Mouse (Mus musculus) hindbrain, embryonic 14.5 days (tissue): ENCODE data around the gene Crocc2. TPM values are rescaled to one million over a fixed set of nuclear protein-coding genes. Genes with fewer than 3 reads are reported as not detected.
A peak's percentile ranks its signal among the peaks of the same experiment; 100 is the strongest.

Source experiments
- ATAC-seq: fragments of 200-750 bp; cut with Nextera tagmentation; 2 replicates; pipeline ENCODE4 v1.8.0; 2017; ENCODE audit warnings: moderate number of reproducible peaks, mild to moderate bottlenecking, moderate TSS enrichment, moderate library complexity; ENCODE audit not compliant: low FRiP score
- DNase-seq: peaks from one replicate; pipeline ENCODE4 v3.0.0-alpha.2; 2015; ENCODE audit warnings: low spot score
- H3K27ac ChIP-seq: fragments of 300-500 bp; sonication (generic); 2 replicates; pipeline ENCODE4 v1.5.1; 2014; ENCODE audit warnings: mild to moderate bottlenecking, moderate library complexity
- H3K27me3 ChIP-seq: fragments of 300-500 bp; sonication (generic); 2 replicates; pipeline ENCODE4 v1.6.1; 2014; ENCODE audit warnings: mild to moderate bottlenecking, low read length, mixed read lengths; ENCODE audit not compliant: control insufficient read depth, insufficient read depth
- H3K36me3 ChIP-seq: fragments of 300-500 bp; sonication (generic); replicated peaks from 2 replicates; pipeline ENCODE4 v1.6.1; 2014; ENCODE audit not compliant: control insufficient read depth, insufficient read depth
- H3K4me1 ChIP-seq: fragments of 300-500 bp; sonication (generic); replicated peaks from 2 replicates; pipeline ENCODE4 v1.6.1; 2014; ENCODE audit warnings: antibody characterized with exemption, low read length, mixed read lengths; ENCODE audit not compliant: control insufficient read depth, insufficient read depth
- H3K4me2 ChIP-seq: fragments of 300-500 bp; sonication (generic); replicated peaks from 2 replicates; pipeline ENCODE4 v1.6.1; 2014; ENCODE audit warnings: mild to moderate bottlenecking, moderate library complexity
- H3K4me3 ChIP-seq: fragments of 300-500 bp; sonication (generic); replicated peaks from 2 replicates; pipeline ENCODE4 v1.5.1; 2014; ENCODE audit warnings: mild to moderate bottlenecking, low read length
- H3K9ac ChIP-seq: fragments of 300-500 bp; sonication (generic); 2 replicates; pipeline ENCODE4 v1.6.1; 2014
- H3K9me3 ChIP-seq: fragments of 300-500 bp; sonication (generic); 2 replicates; pipeline ENCODE4 v1.6.1; 2016; ENCODE audit warnings: low read length; ENCODE audit not compliant: control insufficient read depth
- WGBS: fragments of 180-500 bp; shearing (Covaris S2); extraction: QIAGEN DNeasy Blood & Tissue Kit; methylation state at CpG from one replicate; pipeline ENCODE4 v1.1.7; 2014; 5-methylcytosine and 5-hydroxymethylcytosine counted together
- microRNA-seq: library from miRNA; unstranded; fragments of <30 nt; microRNA quantifications from one replicate; pipeline ENCODE4, GENCODE M21; 2016
- polyA plus RNA-seq: library from polyadenylated mRNA; unstranded; fragments of >200 nt; fragmentation: Nextera tagmentation; extraction: Ambion mirVana; gene quantifications from 2 replicates; pipeline ENCODE4 v1.2.1, GENCODE M21; 2014

Crocc2 gene
- polyA plus RNA-seq, 1 experiment from 2014 or later, result 0.50 TPM

DNA sequence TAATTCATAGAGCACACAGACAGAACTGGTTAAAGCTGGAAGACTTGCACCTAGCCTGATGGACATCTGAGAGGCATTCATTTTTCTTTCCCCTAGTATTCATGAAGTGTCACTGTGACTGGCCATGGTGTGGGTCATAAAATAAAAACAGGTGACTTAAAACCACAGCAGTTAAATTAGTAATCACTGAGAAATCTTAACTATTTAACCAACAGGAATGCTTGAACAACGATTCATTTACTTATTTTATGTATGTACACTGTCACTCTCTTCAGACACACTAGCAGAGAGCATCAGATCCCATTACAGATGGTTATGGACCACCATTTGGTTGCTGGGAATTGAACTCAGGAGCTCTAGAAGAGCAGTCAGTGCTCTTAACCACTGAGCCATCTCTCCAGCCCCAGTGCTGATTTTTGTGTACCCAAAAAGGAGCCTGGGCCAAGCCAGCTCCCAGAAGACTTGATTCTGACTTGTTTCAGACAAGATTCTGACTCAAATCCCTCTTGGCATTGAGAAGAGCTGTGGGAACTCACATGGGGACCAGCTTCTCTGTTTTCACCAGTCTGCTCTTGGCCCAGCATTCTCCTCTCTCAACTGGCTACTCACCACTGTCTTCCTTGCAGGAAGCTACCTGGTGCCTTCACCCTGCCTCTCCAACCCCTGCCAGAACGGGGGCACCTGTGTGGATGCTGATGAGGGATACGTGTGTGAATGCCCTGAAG lies 102.2 kb downstream of the Crocc2 start:
- Histone ChIP-seq H3K4me1 (no peaks in the 10 kb centered on the region; the same call in 1 of the 2 replicates), H3K4me3 (no peak overlapping the region), H3K36me3 (no peaks in the 10 kb centered on the region), H3K9me3 (no peaks in the 10 kb centered on the region), H3K27me3 (no peaks in the 10 kb centered on the region), H3K9ac (no peak overlapping the region), H3K4me2 (no peak overlapping the region), H3K27ac (no peak overlapping the region)
- DNase-seq, result no peak
- no peak for ATAC-seq
- WGBS, result 69% methylated on average over 3 of the region's 3 CpGs

DNA sequence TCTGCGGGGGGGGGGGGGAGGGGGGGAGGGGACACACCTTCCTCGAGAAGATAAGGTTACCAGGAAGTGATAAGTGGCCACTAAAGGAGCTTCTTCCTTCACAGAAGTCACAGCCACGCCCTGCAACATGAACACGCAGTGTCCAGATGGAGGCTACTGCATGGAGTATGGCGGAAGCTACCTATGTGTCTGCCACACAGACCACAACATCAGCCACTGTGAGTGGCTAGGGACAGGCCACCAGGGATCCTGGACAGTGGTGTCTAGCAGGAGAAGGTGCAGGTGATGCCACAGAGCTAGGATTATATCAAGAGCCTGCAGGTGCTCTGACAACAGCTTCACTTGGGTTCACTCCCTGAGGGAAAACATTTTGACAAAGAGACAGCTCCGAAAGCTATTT lies 103.2 kb downstream of the Crocc2 start:
- no peak overlapping the region for H3K9ac ChIP-seq
- H3K4me3 ChIP-seq, result no peak overlapping the region
- no peaks in the 10 kb centered on the region for H3K27me3 ChIP-seq
- no peak for DNase-seq
- H3K4me2 ChIP-seq, result no peak overlapping the region
- no peaks in the 10 kb centered on the region; the same call in 1 of the 2 replicates for H3K4me1 ChIP-seq
- H3K27ac ChIP-seq, result no peak overlapping the region
- no peak for ATAC-seq
- H3K36me3 ChIP-seq, result no peaks in the 10 kb centered on the region
- no peaks in the 10 kb centered on the region for H3K9me3 ChIP-seq
- 75% methylated on average over 5 of the region's 6 CpGs for WGBS

DNA sequence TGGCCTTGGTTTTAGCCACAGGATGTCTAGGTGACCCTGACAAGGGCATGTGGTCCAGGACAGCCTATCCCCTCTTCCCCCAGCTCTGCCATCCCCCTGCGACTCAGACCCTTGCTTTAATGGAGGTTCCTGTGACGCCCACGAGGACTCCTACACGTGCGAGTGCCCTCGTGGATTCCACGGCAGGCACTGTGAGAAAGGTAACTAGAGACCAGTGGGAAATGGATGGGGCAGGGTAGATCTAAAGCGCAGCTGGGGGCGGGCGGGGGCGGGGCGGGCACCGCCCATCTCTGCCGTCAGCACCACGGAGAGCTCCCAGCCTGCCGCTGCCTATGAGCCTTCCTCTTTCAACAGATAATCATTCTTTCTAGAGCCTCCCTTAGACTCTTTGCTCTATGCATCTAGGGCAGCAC lies 103.9 kb downstream of the Crocc2 start:
- no peaks in the 10 kb centered on the region for H3K36me3 ChIP-seq
- peak overlapping the region; percentile 41; the same call in 1 of the 2 replicates for H3K9ac ChIP-seq
- peak overlapping the region; percentile 20 for H3K4me3 ChIP-seq
- H3K4me2 ChIP-seq, result peak overlapping the region; percentile 45
- no peaks in the 10 kb centered on the region for H3K27me3 ChIP-seq
- H3K4me1 ChIP-seq, result no peaks in the 10 kb centered on the region; the same call in 1 of the 2 replicates
- peak; percentile 37 for DNase-seq
- no peak overlapping the region for H3K27ac ChIP-seq
- no peak for ATAC-seq
- WGBS, result 3% methylated on average over 16 of the region's 16 CpGs
- no peaks in the 10 kb centered on the region for H3K9me3 ChIP-seq

DNA sequence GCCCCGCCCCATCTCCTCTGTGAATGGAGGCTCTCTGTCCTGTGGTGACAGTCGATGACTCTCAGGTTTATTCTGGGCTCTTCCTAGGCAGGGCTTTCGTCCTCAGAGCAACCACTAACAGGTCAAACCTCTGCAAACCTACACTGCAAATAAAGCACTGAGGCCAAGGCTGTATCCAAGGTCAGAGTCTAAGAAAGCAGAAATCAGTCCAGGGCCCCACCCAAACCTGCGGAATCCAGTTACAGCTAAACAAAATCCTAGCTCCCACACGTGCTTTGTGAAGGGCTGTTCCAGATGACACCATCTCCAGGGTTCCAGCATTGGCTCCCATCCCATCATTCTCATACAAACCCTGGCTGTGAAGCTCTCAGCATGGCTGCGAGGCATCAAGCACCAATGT lies 107.0 kb downstream of the Crocc2 start:
- Histone ChIP-seq H3K27ac (no peak overlapping the region), H3K36me3 (no peaks in the 10 kb centered on the region), H3K9me3 (no peaks in the 10 kb centered on the region), H3K4me3 (no peak overlapping the region), H3K27me3 (no peaks in the 10 kb centered on the region), H3K4me1 (no peaks in the 10 kb centered on the region), H3K4me2 (no peak overlapping the region), H3K9ac (no peak overlapping the region)
- 79% methylated on average over 6 of the region's 6 CpGs for WGBS
- no peak for DNase-seq
- no peak for ATAC-seq

DNA sequence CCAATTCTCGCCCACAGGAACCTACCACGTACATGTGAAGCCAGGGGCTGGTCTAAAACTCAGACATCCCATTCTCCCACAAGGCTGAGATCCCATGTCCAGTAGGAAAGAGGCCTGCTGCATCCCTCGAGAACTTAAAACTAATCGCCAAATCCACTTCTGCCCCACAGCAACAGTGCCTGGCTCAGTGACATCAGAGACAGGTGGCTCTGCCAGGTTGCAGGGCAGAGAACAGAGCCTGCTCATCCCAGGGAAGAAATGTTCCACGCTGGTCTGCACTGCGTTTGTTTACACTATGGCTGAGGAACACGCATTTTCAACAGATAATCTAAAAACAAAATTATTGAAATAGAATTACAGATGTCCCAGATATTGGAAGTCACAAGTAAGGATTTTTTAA lies 108.5 kb downstream of the Crocc2 start:
- Histone ChIP-seq H3K4me1 (no peaks in the 10 kb centered on the region), H3K4me3 (no peak overlapping the region), H3K9ac (no peak overlapping the region), H3K9me3 (no peaks in the 10 kb centered on the region), H3K4me2 (no peak overlapping the region), H3K27ac (no peak overlapping the region), H3K36me3 (no peaks in the 10 kb centered on the region), H3K27me3 (no peaks in the 10 kb centered on the region)
- WGBS, result 85% methylated on average over 7 of the region's 7 CpGs
- DNase-seq (no peak), ATAC-seq (no peak)

Small RNA genes within 50 kb of the gene (microRNA-seq; reads per million reads assigned to microRNA genes)
- gene Mir6901, result 0.65 reads per million

Other genes with a start within 250 kb of the Crocc2 start
- 48.2 and 50.6 TPM in 2 replicates for gene Capn10, start 234.3 kb upstream of the Crocc2 start, polyA plus RNA-seq
- gene Gpr35, start 217.9 kb upstream of the Crocc2 start, polyA plus RNA-seq, result 0.32 and 0.98 TPM in 2 replicates
- not detected in 2 replicates for gene Aqp12, start 162.4 kb upstream of the Crocc2 start, polyA plus RNA-seq
- gene Kif1a, start 66.8 kb upstream of the Crocc2 start, polyA plus RNA-seq, result 395 and 421 TPM in 2 replicates
- not detected in 2 replicates for gene Agxt, start 33.5 kb upstream of the Crocc2 start, polyA plus RNA-seq
- gene 2310007B03Rik, start 7.8 kb upstream of the Crocc2 start, polyA plus RNA-seq, result 0.26 and 0.33 TPM in 2 replicates
- 9.4 and 10.9 TPM in 2 replicates for gene Sned1, start 67.1 kb downstream of the Crocc2 start, polyA plus RNA-seq
- 26.9 and 29.8 TPM in 2 replicates for gene Mterf4, start 137.2 kb downstream of the Crocc2 start, polyA plus RNA-seq
- gene Ppp1r7, start 174.1 kb downstream of the Crocc2 start, polyA plus RNA-seq, result 53.3 and 59.0 TPM in 2 replicates
- 4.1 and 4.9 TPM in 2 replicates for gene Pask, start 174.8 kb downstream of the Crocc2 start, polyA plus RNA-seq
- gene Ano7, start 205.2 kb downstream of the Crocc2 start, polyA plus RNA-seq, result 0.66 and 1.3 TPM in 2 replicates